10 mouse cellular contexts compared by ENCODE assay signal in the genomic region with DNA sequence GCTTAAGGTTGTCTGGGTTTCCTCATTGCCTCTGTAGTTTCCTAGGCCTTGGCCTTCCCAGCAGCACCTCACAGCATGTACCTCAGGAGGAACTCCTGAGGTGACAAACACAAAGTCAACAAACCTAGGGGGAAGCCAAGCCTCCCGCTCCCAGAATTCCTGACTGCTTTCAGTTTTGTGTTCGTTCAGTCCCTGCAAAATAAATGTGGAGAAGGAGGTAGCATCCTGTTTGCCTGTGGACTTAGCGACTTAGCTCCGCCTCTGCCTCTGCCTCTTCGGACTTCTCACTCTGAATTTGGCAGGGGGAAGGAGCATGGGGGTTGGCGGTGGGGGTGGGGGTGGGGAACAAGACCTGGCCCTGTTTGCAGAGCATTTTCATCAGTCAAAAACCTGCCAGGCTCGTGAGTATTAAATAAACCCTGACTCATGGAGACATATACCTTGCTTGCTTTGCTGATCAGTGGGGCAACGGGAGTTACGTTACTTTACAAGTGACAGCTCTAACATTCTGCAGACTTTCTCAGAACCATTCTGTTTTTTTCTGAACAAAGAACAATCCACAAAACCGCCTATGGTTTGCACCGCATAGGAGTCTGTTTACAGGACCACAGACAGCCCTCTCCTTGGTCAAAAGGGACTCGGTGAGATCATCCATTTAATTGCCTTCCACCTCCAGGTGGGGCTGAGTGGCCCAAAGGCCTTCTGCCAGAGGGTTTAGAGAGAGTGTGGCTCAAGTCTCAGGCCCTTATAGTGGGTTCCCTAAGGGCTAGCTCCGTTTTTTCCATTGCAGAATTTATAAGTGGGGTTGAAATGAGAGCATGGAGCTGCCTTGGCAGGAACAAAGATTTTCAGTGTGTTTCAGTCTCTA. TPM values are rescaled to one million over a fixed set of nuclear protein-coding genes. Genes with fewer than 3 reads are reported as not detected.
DNase-seq lines count a peak whose midpoint lies in the region; ATAC-seq lines count a peak whose summit lies in the region.
"Had no signal": no experiment of that assay in that cellular context is flagged by ENCODE, and none has a peak within 500 bp of the region (broad histone marks: within the 10 kb centered on the region; RNA-seq: fewer than 3 reads in every experiment).

No protein-coding gene starts in this region.

- H3K4me1 ChIP-seq in kidney, embryonic 15.5 days = 0 out of 2 replicates have a peak, but pooled peaks cover 12% of the 10 kb centered on the region
- peaks cover 27% of the 10 kb centered on the region for H3K4me1 ChIP-seq in embryonic facial prominence, embryonic 14.5 days (ENCODE audit: control insufficient read depth, insufficient read depth, low read length)

- 17% methylated on average over 13 of the region's 13 CpGs for WGBS in kidney, embryonic 15.5 days
- 7% methylated on average over 13 of the region's 13 CpGs for WGBS in embryonic facial prominence, embryonic 14.5 days
- 7% methylated on average over 13 of the region's 13 CpGs for WGBS in large intestine, adult 2 months

- H3K9me3 ChIP-seq in kidney, embryonic 15.5 days (replicated peaks) = no peaks in the 10 kb centered on the region
- no peaks in the 10 kb centered on the region for H3K9me3 ChIP-seq in embryonic facial prominence, embryonic 14.5 days (ENCODE audit: control insufficient read depth, low read length)

- no peak overlapping the region for H3K9ac ChIP-seq in kidney, embryonic 15.5 days
- peak overlapping the region; percentile 11; the same call in 1 of the 2 replicates for H3K9ac ChIP-seq in embryonic facial prominence, embryonic 14.5 days (ENCODE audit: low read depth, low read length)

- no peak overlapping the region for H3K27ac ChIP-seq in kidney, embryonic 15.5 days
- H3K27ac ChIP-seq in embryonic facial prominence, embryonic 14.5 days (replicated peaks; ENCODE audit: low read depth, low read length) = peak overlapping the region; percentile 87

- 0 out of 2 replicates have a peak, but pooled peaks have one; percentile 33 for ATAC-seq in kidney, embryonic 15.5 days (replicated peaks; ENCODE audit: low FRiP score)
- ATAC-seq in embryonic facial prominence, embryonic 14.5 days (ENCODE audit: low read depth) = peak; percentile 85

- H3K36me3 ChIP-seq in kidney, embryonic 15.5 days = no peaks in the 10 kb centered on the region
- H3K36me3 ChIP-seq in embryonic facial prominence, embryonic 14.5 days (ENCODE audit: control insufficient read depth, insufficient read depth, low read length) = no peaks in the 10 kb centered on the region

- peak overlapping the region; percentile 24; the same call in 1 of the 2 replicates for H3K4me2 ChIP-seq in kidney, embryonic 15.5 days
- peak overlapping the region; percentile 38 for H3K4me2 ChIP-seq in embryonic facial prominence, embryonic 14.5 days (ENCODE audit: low read depth, low read length)

- H3K27me3 ChIP-seq in kidney, embryonic 15.5 days = peaks cover 22% of the 10 kb centered on the region
- 0 out of 2 replicates have a peak, but pooled peaks cover 3% of the 10 kb centered on the region for H3K27me3 ChIP-seq in embryonic facial prominence, embryonic 14.5 days (replicated peaks; ENCODE audit: control insufficient read depth, insufficient read depth, low read length)

- no peak for DNase-seq in kidney, postnatal 14 days
- DNase-seq in embryonic facial prominence, embryonic 14.5 days (ENCODE audit: low spot score) = peak; percentile 81
- DNase-seq in large intestine, adult 2 months (ENCODE audit: low read depth, low spot score) = peak; percentile 68
- DNase-seq in lung, postnatal 25 days (ENCODE audit: low spot score) = peak; percentile 23
- no peak for DNase-seq in right cerebral cortex, postnatal 25 days
- no peak for DNase-seq in layer of hippocampus, postnatal 25 days (ENCODE audit: extremely low spot score in 1 of 2, low spot score in 1 of 2)
- no peak for DNase-seq in cerebellum, adult 9-11 months
- DNase-seq: kidney, adult 9 months; midbrain, embryonic 14.5 days had no signal

- H3K4me3 ChIP-seq in kidney, embryonic 15.5 days (replicated peaks) = no peak overlapping the region
- no peak overlapping the region for H3K4me3 ChIP-seq in embryonic facial prominence, embryonic 14.5 days (ENCODE audit: low read depth, low read length)

RNA-seq across cellular contexts. Expression of a gene that starts 15.7 kb away (rescaled TPM):
- 4.0 and 4.2 TPM in 2 replicates for polyA plus RNA-seq in kidney, embryonic 15.5 days (2015; fragmentation: Nextera tagmentation; extraction: Ambion mirVana)
- 15.8 and 19.7 TPM in 2 replicates for polyA plus RNA-seq in embryonic facial prominence, embryonic 14.5 days (2014; fragmentation: Nextera tagmentation; extraction: Ambion mirVana)
- 3.4 and 3.5 TPM in 2 replicates for polyA plus RNA-seq in large intestine, adult 2 months (2012; rRNA removed)
- total RNA-seq in layer of hippocampus, postnatal 25 days (2021) = 10 to 100 TPM in 1 of 2 experiments, 1 to 10 TPM in 1; 9.5 to 15.8 TPM

Comparison
In these comparisons a context has a peak if more than half of its experiments do, and no peak if none do; other contexts are left out.
1. DNase-seq: peak in embryonic facial prominence, embryonic 14.5 days (single experiment), large intestine, adult 2 months (single experiment) and lung, postnatal 25 days (single experiment); none in kidney, postnatal 14 days (single experiment), right cerebral cortex, postnatal 25 days (single experiment), layer of hippocampus, postnatal 25 days (0 of 2) and cerebellum, adult 9-11 months (single experiment).